9 mouse cellular contexts compared by ENCODE assay signal in genomic region chr1:81287088-81287487, GRCm38 (mm10).
DNase-seq lines count a peak whose midpoint lies in the region; ATAC-seq and TF ChIP-seq lines count a peak whose summit lies in the region.
"Had no signal": no experiment of that assay in that cellular context is flagged by ENCODE, and none has a peak within 500 bp of the region (broad histone marks: within the 10 kb centered on the region; RNA-seq: fewer than 3 reads in every experiment).

No protein-coding gene starts in this region.

- TF ChIP-seq POLR2A in thymus, adult 2 months (IDR thresholded peaks at IDR 0.05; ENCODE audit: control insufficient read depth, extremely low read depth, insufficient read depth, low read length, poor library complexity), result no peak

- no peak overlapping the region for H3K4me2 ChIP-seq in lung, postnatal 0 days (replicated peaks; ENCODE audit: low read depth, low read length)
- H3K4me2 ChIP-seq in embryonic facial prominence, embryonic 15.5 days (replicated peaks), result no peak overlapping the region
- no peak overlapping the region for H3K4me2 ChIP-seq in kidney, postnatal 0 days (ENCODE audit: low read length)
- no peak overlapping the region for H3K4me2 ChIP-seq in neural tube, embryonic 15.5 days
- H3K4me2 ChIP-seq: heart, embryonic 15.5 days had no signal

- peak; percentile 80 for DNase-seq in lung, postnatal 0 days (ENCODE audit: low spot score)
- no peak for DNase-seq in lung, postnatal 25 days (ENCODE audit: low spot score)
- peak; percentile 7 for DNase-seq in c-Kit-positive CD71-positive TER-119-negative erythroid progenitor cells, embryonic 14.5 days (ENCODE audit: low read depth)
- DNase-seq in kidney, postnatal 0 days (ENCODE audit: low spot score), result peak; percentile 87
- no peak for DNase-seq in thymus, adult 2 months
- DNase-seq in testis, postnatal 14 days (ENCODE audit: low spot score), result no peak

- TF ChIP-seq CTCF in lung, postnatal 0 days (IDR thresholded peaks at IDR 0.05), result peak; percentile 75
- peak; percentile 80 for TF ChIP-seq CTCF in kidney, postnatal 0 days (IDR thresholded peaks at IDR 0.05; ENCODE audit: low read depth)
- no peak for TF ChIP-seq CTCF in thymus, adult 2 months (IDR thresholded peaks at IDR 0.05; ENCODE audit: borderline replicate concordance, control insufficient read depth, extremely low read depth, insufficient read depth, low read length, poor library complexity)

- no peak overlapping the region for H3K9ac ChIP-seq in lung, postnatal 0 days (replicated peaks; ENCODE audit: low read depth)
- no peak overlapping the region for H3K9ac ChIP-seq in embryonic facial prominence, embryonic 15.5 days
- H3K9ac ChIP-seq in kidney, postnatal 0 days (ENCODE audit: low read depth, low read length), result no peak overlapping the region
- H3K9ac ChIP-seq in neural tube, embryonic 15.5 days (replicated peaks), result no peak overlapping the region
- H3K9ac ChIP-seq: heart, embryonic 15.5 days had no signal

- no peak; the same call in 1 of the 2 replicates for ATAC-seq in lung, postnatal 0 days
- peak; percentile 34; the same call in 1 of the 2 replicates for ATAC-seq in embryonic facial prominence, embryonic 15.5 days (ENCODE audit: insufficient number of reproducible peaks, low FRiP score, low TSS enrichment, low read depth)
- ATAC-seq in kidney, postnatal 0 days (replicated peaks; ENCODE audit: low FRiP score, low read depth), result peak; percentile 21; the same call in 1 of the 2 replicates
- ATAC-seq in neural tube, embryonic 15.5 days (ENCODE audit: low FRiP score), result peak; percentile 83

- H3K4me1 ChIP-seq in lung, postnatal 0 days (ENCODE audit: insufficient read depth, low read depth, low read length), result no peaks in the 10 kb centered on the region
- H3K4me1 ChIP-seq in embryonic facial prominence, embryonic 15.5 days, result no peaks in the 10 kb centered on the region
- H3K4me1 ChIP-seq in kidney, postnatal 0 days (replicated peaks; ENCODE audit: insufficient read depth, low read length), result no peaks in the 10 kb centered on the region
- H3K4me1 ChIP-seq in neural tube, embryonic 15.5 days, result no peaks in the 10 kb centered on the region
- H3K4me1 ChIP-seq in thymus, adult 2 months (replicated peaks; ENCODE audit: control insufficient read depth, insufficient read depth, low read length), result no peaks in the 10 kb centered on the region
- H3K4me1 ChIP-seq: heart, embryonic 15.5 days had no signal

- no peaks in the 10 kb centered on the region for H3K27me3 ChIP-seq in lung, postnatal 0 days (replicated peaks; ENCODE audit: insufficient read depth, low read length)
- H3K27me3 ChIP-seq in embryonic facial prominence, embryonic 15.5 days, result no peaks in the 10 kb centered on the region
- no peaks in the 10 kb centered on the region for H3K27me3 ChIP-seq in kidney, postnatal 0 days (ENCODE audit: insufficient read depth, low read length)
- no peaks in the 10 kb centered on the region for H3K27me3 ChIP-seq in neural tube, embryonic 15.5 days (replicated peaks)
- no peaks in the 10 kb centered on the region for H3K27me3 ChIP-seq in thymus, adult 2 months (ENCODE audit: control insufficient read depth, insufficient read depth, low read length)
- H3K27me3 ChIP-seq: heart, embryonic 15.5 days had no signal

- no peaks in the 10 kb centered on the region for H3K36me3 ChIP-seq in lung, postnatal 0 days (ENCODE audit: insufficient read depth, low read length)
- H3K36me3 ChIP-seq in embryonic facial prominence, embryonic 15.5 days, result no peaks in the 10 kb centered on the region
- no peaks in the 10 kb centered on the region for H3K36me3 ChIP-seq in kidney, postnatal 0 days (ENCODE audit: insufficient read depth, low read length)
- no peaks in the 10 kb centered on the region for H3K36me3 ChIP-seq in neural tube, embryonic 15.5 days
- H3K36me3 ChIP-seq in thymus, adult 2 months (ENCODE audit: control insufficient read depth, insufficient read depth, low read length), result no peaks in the 10 kb centered on the region
- H3K36me3 ChIP-seq: heart, embryonic 15.5 days had no signal

- H3K4me3 ChIP-seq in lung, postnatal 0 days (ENCODE audit: low read depth, low read length), result no peak overlapping the region
- H3K4me3 ChIP-seq in embryonic facial prominence, embryonic 15.5 days (replicated peaks), result no peak overlapping the region
- no peak overlapping the region for H3K4me3 ChIP-seq in kidney, postnatal 0 days (replicated peaks; ENCODE audit: low read depth, low read length)
- H3K4me3 ChIP-seq in neural tube, embryonic 15.5 days (replicated peaks), result no peak overlapping the region
- H3K4me3 ChIP-seq in thymus, adult 2 months (ENCODE audit: control insufficient read depth, insufficient read depth, low read length), result no peak overlapping the region
- H3K4me3 ChIP-seq: heart, embryonic 15.5 days had no signal

- TF ChIP-seq EP300 in lung, postnatal 0 days (IDR thresholded peaks at IDR 0.05), result no peak

- no peaks in the 10 kb centered on the region for H3K9me3 ChIP-seq in lung, postnatal 0 days (ENCODE audit: low read length)
- H3K9me3 ChIP-seq in embryonic facial prominence, embryonic 15.5 days (replicated peaks), result no peaks in the 10 kb centered on the region
- H3K9me3 ChIP-seq in kidney, postnatal 0 days (replicated peaks; ENCODE audit: low read length), result no peaks in the 10 kb centered on the region
- no peaks in the 10 kb centered on the region for H3K9me3 ChIP-seq in neural tube, embryonic 15.5 days (replicated peaks)
- H3K9me3 ChIP-seq: heart, embryonic 15.5 days had no signal

- no peak overlapping the region for H3K27ac ChIP-seq in lung, postnatal 0 days (ENCODE audit: low read length)
- no peak overlapping the region for H3K27ac ChIP-seq in embryonic facial prominence, embryonic 15.5 days (replicated peaks)
- no peak overlapping the region for H3K27ac ChIP-seq in kidney, postnatal 0 days
- H3K27ac ChIP-seq in neural tube, embryonic 15.5 days (replicated peaks), result 0 out of 2 replicates have a peak overlapping the region, but pooled peaks have one; percentile 33
- H3K27ac ChIP-seq in thymus, adult 2 months (ENCODE audit: control insufficient read depth, insufficient read depth, low read length), result no peak overlapping the region
- H3K27ac ChIP-seq: heart, embryonic 15.5 days had no signal

Comparison
In these comparisons a context has a peak if more than half of its experiments do, and no peak if none do; other contexts are left out.
1. DNase-seq: peak in lung, postnatal 0 days (single experiment), c-Kit-positive CD71-positive TER-119-negative erythroid progenitor cells, embryonic 14.5 days (single experiment) and kidney, postnatal 0 days (single experiment); none in lung, postnatal 25 days (single experiment), thymus, adult 2 months (single experiment) and testis, postnatal 14 days (single experiment).